8 mouse cellular contexts compared by ENCODE assay signal in the genomic region with DNA sequence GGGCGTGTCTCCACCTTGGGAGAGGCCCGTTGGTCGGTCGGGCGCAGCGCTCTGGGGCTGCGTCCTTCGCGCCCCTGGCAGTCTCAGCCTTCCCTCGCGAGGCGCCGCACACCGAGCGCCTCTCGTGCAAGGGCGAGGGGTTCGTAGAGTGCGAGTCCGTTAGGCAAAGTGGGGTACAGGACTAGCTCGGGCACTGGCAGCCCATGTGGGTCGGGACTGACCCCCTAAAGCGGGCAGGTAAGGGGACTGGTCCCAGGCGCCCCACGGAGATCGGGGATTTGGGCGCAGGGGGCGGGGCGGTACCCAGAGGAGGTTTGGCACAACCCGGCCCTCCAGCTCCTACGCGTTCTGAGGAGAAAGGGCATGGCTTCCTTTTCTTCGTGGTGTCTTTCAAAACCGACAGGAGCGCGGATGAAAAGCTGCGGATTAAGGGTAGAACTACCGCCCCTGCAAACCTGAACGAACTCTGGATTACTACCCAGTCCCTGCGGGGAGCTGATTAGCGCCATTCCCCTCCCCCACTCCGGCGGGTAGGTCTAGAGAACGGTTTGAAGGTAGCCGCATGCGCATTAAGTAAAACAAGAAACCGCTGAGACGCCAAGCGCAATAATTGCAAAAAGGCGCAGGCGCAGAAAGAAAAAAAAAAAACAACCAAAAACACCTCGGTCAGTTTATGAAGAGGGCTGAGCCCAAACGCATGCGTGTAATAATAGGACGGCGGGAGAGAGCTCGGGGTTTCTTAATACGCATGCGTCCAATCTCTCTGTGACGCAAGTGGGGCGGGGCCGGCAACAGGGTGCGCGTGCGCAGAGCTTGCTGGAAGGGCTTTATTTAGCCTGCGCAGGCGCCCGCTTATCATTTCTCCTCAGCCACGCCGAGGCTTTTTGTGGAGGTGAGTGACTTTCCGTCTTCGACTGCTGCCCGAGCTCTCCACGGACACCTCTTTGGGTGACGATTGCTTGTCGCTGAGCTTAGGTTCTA. TPM values are rescaled to one million over a fixed set of nuclear protein-coding genes. Genes with fewer than 3 reads are reported as not detected.
DNase-seq lines count a peak whose midpoint lies in the region; ATAC-seq and TF ChIP-seq lines count a peak whose summit lies in the region.

Hnrnph1 (plus strand) TSS at position 80 of the 981 bp plus-strand sequence.

- peak within 1 kb of the TSS; percentile 81 for H3K4me2 ChIP-seq in forebrain, postnatal 0 days (ENCODE audit: low read depth)
- H3K4me2 ChIP-seq in lung, embryonic 15.5 days, result peak within 1 kb of the TSS; percentile 90

- TF ChIP-seq POLR2A in MEL (IDR thresholded peaks at IDR 0.05; ENCODE audit: control insufficient read depth in 1 of 2, insufficient read depth in 1 of 2, low read depth in 1 of 2, low read length in 2 of 2, poor library complexity in 1 of 2), result peak; percentile 99 to 100
- TF ChIP-seq POLR2A in cerebellum, adult 2 months (IDR thresholded peaks at IDR 0.05; ENCODE audit: borderline replicate concordance, insufficient read depth, low read length), result peak; percentile 97

- DNase-seq in MEL (ENCODE audit: low read depth, low spot score), result peak; percentile 100
- peak; percentile 99 for DNase-seq in cerebellum, adult 2 months
- DNase-seq in forebrain, postnatal 0 days, result peak; percentile 99
- peak; percentile 99 for DNase-seq in heart, postnatal 4 days
- DNase-seq in layer of hippocampus, adult 8-10 months (ENCODE audit: low spot score in 2 of 2), result peak; percentile 98 to 99
- DNase-seq in ovary, adult 18-20 months (ENCODE audit: low spot score), result peak; percentile 96
- DNase-seq in thymus, postnatal 0 days (ENCODE audit: low spot score), result peak; percentile 99

- peak in 1 of 2 experiments; percentile 87; a peak in 2 of 4 replicates for TF ChIP-seq EP300 in MEL (IDR thresholded peaks at IDR 0.05; ENCODE audit: low read depth in 1 of 2, low read length in 2 of 2)

- H3K79me2 ChIP-seq in MEL (ENCODE audit: control insufficient read depth, insufficient read depth, low read length, poor library complexity), result peaks cover 31% of the 10 kb centered on the region

- no peaks in the 10 kb centered on the region for H3K9me3 ChIP-seq in MEL (replicated peaks; ENCODE audit: insufficient read depth, low read length)
- H3K9me3 ChIP-seq in forebrain, postnatal 0 days (ENCODE audit: low read length), result no peaks in the 10 kb centered on the region
- H3K9me3 ChIP-seq in lung, embryonic 15.5 days, result no peaks in the 10 kb centered on the region

- peak within 1 kb of the TSS; percentile 99 for H3K27ac ChIP-seq in MEL (ENCODE audit: control insufficient read depth, low read depth, low read length)
- H3K27ac ChIP-seq in cerebellum, adult 2 months (ENCODE audit: insufficient read depth, low read length), result peak within 1 kb of the TSS; percentile 97
- peak within 1 kb of the TSS; percentile 100 for H3K27ac ChIP-seq in forebrain, postnatal 0 days (ENCODE audit: low read depth, low read length)
- peak within 1 kb of the TSS; percentile 100 for H3K27ac ChIP-seq in lung, embryonic 15.5 days

- H3K27me3 ChIP-seq in MEL (ENCODE audit: control insufficient read depth in 1 of 2, insufficient read depth in 2 of 2, low read length in 2 of 2), result no peaks in the 10 kb centered on the region
- H3K27me3 ChIP-seq in cerebellum, adult 2 months (ENCODE audit: control insufficient read depth, insufficient read depth, low read length), result no peaks in the 10 kb centered on the region
- no peaks in the 10 kb centered on the region; the same call in 1 of the 2 replicates for H3K27me3 ChIP-seq in forebrain, postnatal 0 days (ENCODE audit: insufficient read depth, low read length)
- H3K27me3 ChIP-seq in lung, embryonic 15.5 days, result no peaks in the 10 kb centered on the region

- no peak for TF ChIP-seq CTCF in MEL (IDR thresholded peaks at IDR 0.05 in 2 of 3, conservative IDR thresholded peaks at IDR 0.05 in 1 of 3; ENCODE audit: control insufficient read depth in 1 of 3, insufficient read depth in 1 of 3, low read depth in 2 of 3, low read length in 3 of 3, poor library complexity in 1 of 3, severe bottlenecking in 1 of 3)
- no peak for TF ChIP-seq CTCF in cerebellum, adult 2 months (IDR thresholded peaks at IDR 0.05; ENCODE audit: borderline replicate concordance, insufficient read depth, low read depth, low read length)
- no peak for TF ChIP-seq CTCF in forebrain, postnatal 0 days (IDR thresholded peaks at IDR 0.05; ENCODE audit: low read depth)

- H3K9ac ChIP-seq in MEL (ENCODE audit: control insufficient read depth, low read depth, low read length, poor library complexity, severe bottlenecking), result peak within 1 kb of the TSS; percentile 98
- H3K9ac ChIP-seq in forebrain, postnatal 0 days, result peak within 1 kb of the TSS; percentile 100
- H3K9ac ChIP-seq in lung, embryonic 15.5 days, result peak within 1 kb of the TSS; percentile 100

- peaks cover 29 to 37% of the 10 kb centered on the region in 2 experiments for H3K36me3 ChIP-seq in MEL (ENCODE audit: control insufficient read depth in 1 of 2, insufficient read depth in 2 of 2, low read length in 2 of 2)
- peaks cover 7% of the 10 kb centered on the region for H3K36me3 ChIP-seq in forebrain, postnatal 0 days (ENCODE audit: insufficient read depth)
- H3K36me3 ChIP-seq in lung, embryonic 15.5 days, result peaks cover 16% of the 10 kb centered on the region

- ATAC-seq in forebrain, postnatal 0 days, result peak; percentile 94
- peak; percentile 94 for ATAC-seq in lung, embryonic 15.5 days (ENCODE audit: borderline replicate concordance, extremely low read depth, low FRiP score, low TSS enrichment)

- H3K4me3 ChIP-seq in MEL (ENCODE audit: control insufficient read depth in 1 of 2, insufficient read depth in 1 of 2, low read depth in 2 of 2, low read length in 2 of 2), result peak within 1 kb of the TSS; percentile 69 to 93
- peak within 1 kb of the TSS; percentile 75 for H3K4me3 ChIP-seq in cerebellum, adult 2 months (replicated peaks; ENCODE audit: insufficient read depth, low read depth, low read length)
- H3K4me3 ChIP-seq in forebrain, postnatal 0 days (ENCODE audit: low read depth, low read length), result peak within 1 kb of the TSS; percentile 99
- H3K4me3 ChIP-seq in lung, embryonic 15.5 days, result peak within 1 kb of the TSS; percentile 97

- no peak for TF ChIP-seq RAD21 in MEL (IDR thresholded peaks at IDR 0.05; ENCODE audit: low read depth, low read length)

- peaks cover 0 to 15% of the 10 kb centered on the region in 2 experiments; a peak in 3 of 4 replicates for H3K4me1 ChIP-seq in MEL (ENCODE audit: control insufficient read depth in 1 of 2, insufficient read depth in 2 of 2, low read length in 2 of 2)
- peaks cover 6% of the 10 kb centered on the region; the same call in 1 of the 2 replicates for H3K4me1 ChIP-seq in cerebellum, adult 2 months (ENCODE audit: control insufficient read depth, insufficient read depth, low read length)
- peaks cover 9% of the 10 kb centered on the region for H3K4me1 ChIP-seq in forebrain, postnatal 0 days (ENCODE audit: insufficient read depth)
- peaks cover 22% of the 10 kb centered on the region for H3K4me1 ChIP-seq in lung, embryonic 15.5 days

- under 1% methylated on average over 76 of the region's 76 CpGs for WGBS in cerebellum, adult 2 months
- WGBS in forebrain, postnatal 0 days, result 2% methylated on average over 76 of the region's 76 CpGs
- under 1% methylated on average over 76 of the region's 76 CpGs for WGBS in lung, embryonic 15.5 days

TF ChIP-seq in MEL, 35 proteins besides CTCF, POLR2A, EP300 and RAD21 (continues in another document):
- no peak for TF ChIP-seq USF2 (IDR thresholded peaks at IDR 0.05; ENCODE audit: borderline replicate concordance in 1 of 2, insufficient read depth in 1 of 2, low read depth in 1 of 2, low read length in 2 of 2)
- 0 out of 2 replicates have a peak, but pooled peaks have one; percentile 48 for TF ChIP-seq MAZ (IDR thresholded peaks at IDR 0.05; ENCODE audit: low read depth, low read length)
- TF ChIP-seq USF1 (IDR thresholded peaks at IDR 0.05; ENCODE audit: low read depth, low read length), result no peak
- peak; percentile 60 for TF ChIP-seq ETS1 (IDR thresholded peaks at IDR 0.05; ENCODE audit: low read depth, low read length)
- TF ChIP-seq POLR2AphosphoS5 (IDR thresholded peaks at IDR 0.05; ENCODE audit: borderline replicate concordance, low read depth, low read length), result peak; percentile 97
- no peak for TF ChIP-seq JUND (IDR thresholded peaks at IDR 0.05; ENCODE audit: low read depth, low read length)
- TF ChIP-seq HCFC1 (IDR thresholded peaks at IDR 0.05; ENCODE audit: low read depth, low read length), result peak; percentile 82
- no peak for TF ChIP-seq SMC3 (IDR thresholded peaks at IDR 0.05; ENCODE audit: low read depth, low read length)
- peak; percentile 99 for TF ChIP-seq TBP (IDR thresholded peaks at IDR 0.05; ENCODE audit: low read depth, low read length)
- peak; percentile 84 for TF ChIP-seq E2F4 (IDR thresholded peaks at IDR 0.05; ENCODE audit: borderline replicate concordance, low read depth, low read length)
- TF ChIP-seq TCF12 (IDR thresholded peaks at IDR 0.05; ENCODE audit: low read depth, low read length), result peak; percentile 75
- TF ChIP-seq SIN3A (IDR thresholded peaks at IDR 0.05; ENCODE audit: low read length), result peak; percentile 88
- peak; percentile 100 for TF ChIP-seq NELFE (IDR thresholded peaks at IDR 0.05; ENCODE audit: low read depth, low read length)
- TF ChIP-seq ZMIZ1 (IDR thresholded peaks at IDR 0.05; ENCODE audit: low read depth, low read length), result peak; percentile 100
- TF ChIP-seq POLR2AphosphoS2 (IDR thresholded peaks at IDR 0.05; ENCODE audit: low read length), result peak; percentile 100
- TF ChIP-seq RCOR1 (IDR thresholded peaks at IDR 0.05; ENCODE audit: low read depth, low read length), result no peak
- no peak for TF ChIP-seq MAFK (IDR thresholded peaks at IDR 0.05; ENCODE audit: borderline replicate concordance, low read depth, low read length)
- peak; percentile 80 for TF ChIP-seq CHD2 (IDR thresholded peaks at IDR 0.05; ENCODE audit: low read length)
- TF ChIP-seq MYB (IDR thresholded peaks at IDR 0.05; ENCODE audit: low read depth, low read length), result peak; percentile 97
- TF ChIP-seq BHLHE40 (IDR thresholded peaks at IDR 0.05; ENCODE audit: borderline replicate concordance, low read depth, low read length), result no peak

RNA-seq across cellular contexts. Expression of gene Hnrnph1, which starts in this region (rescaled TPM):
- 227 and 232 TPM in 2 replicates for total RNA-seq in MEL (2012; rRNA removed)
- polyA plus RNA-seq in MEL (2012; ENCODE audit: insufficient read depth in 1 of 2, insufficient read length in 2 of 2, low read depth in 1 of 2, low replicate concordance in 2 of 2, missing spikeins in 1 of 2), result 100 to 1,000 TPM; 425 to 552 TPM
- polyA plus RNA-seq in cerebellum, adult 2 months (2012; rRNA removed), result 264 and 318 TPM in 2 replicates
- total RNA-seq in forebrain, postnatal 0 days (2014; rRNA removed), result 325 and 407 TPM in 2 replicates
- 297 and 302 TPM in 2 replicates for polyA plus RNA-seq in forebrain, postnatal 0 days (2015; fragmentation: Nextera tagmentation; extraction: Ambion mirVana)
- total RNA-seq in heart, postnatal 4 days (2021), result 100 to 1,000 TPM; 191 to 216 TPM
- total RNA-seq in layer of hippocampus, adult 8-10 months (2022), result 100 to 1,000 TPM; 246 to 288 (median 274) TPM
- 489 and 493 TPM in 2 replicates for polyA plus RNA-seq in lung, embryonic 15.5 days (2015; fragmentation: Nextera tagmentation; extraction: Ambion mirVana)
- 350 and 356 TPM in 2 replicates for polyA plus RNA-seq in thymus, postnatal 0 days (2015; fragmentation: Nextera tagmentation; extraction: Ambion mirVana)

Comparison
In these comparisons a context has a peak if more than half of its experiments do, and no peak if none do; other contexts are left out.
1. Peak in every context shown above with its lines: DNase-seq, ATAC-seq, H3K4me3 ChIP-seq and H3K27ac ChIP-seq.